Mouse (Mus musculus) G1E (cell line): ENCODE measurements at regions not wholly inside any gene's neighbourhood (a gene's known extent, or its start where the extent isn't known, plus 50 kb on each side); places are given as distances from the start of the nearest gene placed in this dataset.

Source experiments
- ATAC-seq: 2 replicates; pipeline ENCODE4 v1.8.0; 2016; ENCODE audit warnings: mild to moderate bottlenecking; ENCODE audit not compliant: insufficient number of reproducible peaks, poor library complexity, low FRiP score, severe bottlenecking; ENCODE audit errors: extremely low read depth
- DNase-seq: peaks from one replicate; pipeline ENCODE4 v3.0.0; 2012; ENCODE audit warnings: low spot score
- H3K27me3 ChIP-seq: 2 replicates; pipeline ENCODE4 v1.6.1; 2012; ENCODE audit warnings: mild to moderate bottlenecking, low read length, inconsistent platforms; ENCODE audit not compliant: insufficient read depth
- H3K36me3 ChIP-seq: replicated peaks from 2 replicates; pipeline ENCODE3; 2012; ENCODE audit warnings: mild to moderate bottlenecking, inconsistent platforms
- H3K4me1 ChIP-seq: 2 replicates; pipeline ENCODE4 v1.6.1; 2012; ENCODE audit warnings: low read depth, low read length, inconsistent platforms, mixed read lengths; ENCODE audit not compliant: insufficient read depth
- H3K4me3 ChIP-seq: 2 replicates; pipeline ENCODE4 v1.5.1; 2012; ENCODE audit warnings: low read depth, mild to moderate bottlenecking, inconsistent platforms, low read length, moderate library complexity, mixed read lengths
- H3K9me3 ChIP-seq: replicated peaks from 2 replicates; pipeline ENCODE4 v1.6.1; 2012; ENCODE audit warnings: inconsistent platforms
- CTCF ChIP-seq: IDR thresholded peaks from 2 replicates; pipeline ENCODE4 v1.5.1; 2012; ENCODE audit warnings: low read depth, low read length, inconsistent platforms, mixed read lengths
- GATA1 ChIP-seq: IDR thresholded peaks from 2 replicates; pipeline ENCODE4 v1.6.1; 2012; ENCODE audit warnings: borderline replicate concordance, low read length, inconsistent platforms, mixed read lengths
- GATA2 ChIP-seq: IDR thresholded peaks from 2 replicates; pipeline ENCODE4 v1.6.1; 2012; ENCODE audit warnings: low read depth, low read length, inconsistent platforms, borderline replicate concordance
- POLR2AphosphoS5 ChIP-seq: IDR thresholded peaks from 2 replicates; pipeline ENCODE4 v1.6.1; 2012; ENCODE audit warnings: low read depth, low read length, inconsistent platforms; ENCODE audit not compliant: insufficient replicate concordance
- TAL1 ChIP-seq: conservative IDR thresholded peaks from 2 replicates; pipeline ENCODE4 v1.6.1; 2012; ENCODE audit warnings: low read depth, low read length, inconsistent platforms, mixed read lengths

GRCm38 (mm10) chr13:97390449-97390930 is 149.6 kb downstream of the Enc1 start:
- TF ChIP-seq TAL1: no peak
- no peak for TF ChIP-seq CTCF
- TF ChIP-seq GATA2: no peak
- TF ChIP-seq POLR2AphosphoS5: no peak
- no peak for TF ChIP-seq GATA1

DNA sequence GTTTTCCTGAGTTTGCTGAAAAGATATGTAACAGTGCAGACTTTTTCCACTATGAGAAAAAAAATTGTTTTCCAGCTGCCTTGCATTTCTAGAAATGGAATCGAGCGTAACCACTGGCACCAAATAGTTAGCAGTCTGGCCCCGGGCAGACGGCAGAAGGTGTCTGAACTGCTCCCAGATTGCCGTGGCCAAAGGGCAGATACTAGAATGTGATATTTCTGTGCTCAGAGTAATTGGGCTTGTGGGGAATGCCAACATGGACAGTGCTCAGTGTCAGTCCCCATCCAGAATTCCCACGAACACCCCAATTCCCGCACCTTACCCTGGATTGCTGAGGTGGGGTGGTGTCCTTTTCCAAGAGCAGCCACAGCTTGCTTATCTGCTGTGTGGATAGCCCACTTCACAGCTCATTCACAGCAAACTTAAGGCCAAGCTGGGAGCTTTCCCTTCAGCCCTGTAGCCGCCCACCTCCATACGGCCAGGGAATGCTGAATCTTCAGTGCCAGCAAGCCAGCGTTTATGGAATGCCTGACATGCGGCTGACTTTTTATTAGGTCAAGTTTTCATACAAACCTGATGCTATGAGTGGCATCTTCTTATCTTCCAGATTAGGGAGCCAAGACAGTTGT is 148.1 kb downstream of the Enc1 start:
- ATAC-seq (no peak), DNase-seq (no peak)
- Histone ChIP-seq H3K27me3 (peaks cover 34% of the 10 kb centered on the region), H3K4me3 (no peak overlapping the region), H3K9me3 (no peaks in the 10 kb centered on the region), H3K4me1 (peaks cover 3% of the 10 kb centered on the region; the same call in 1 of the 2 replicates), H3K36me3 (no peaks in the 10 kb centered on the region)
- no peak for TF ChIP-seq GATA1
- TF ChIP-seq TAL1: no peak
- no peak for TF ChIP-seq GATA2
- no peak for TF ChIP-seq CTCF

More at GRCm38 (mm10) chr13:97390449-97390930, 149.6 kb downstream of the Enc1 start:
- ATAC-seq (no peak), DNase-seq (no peak)
- peaks cover 37% of the 10 kb centered on the region for H3K27me3 ChIP-seq
- peaks cover 2% of the 10 kb centered on the region; the same call in 1 of the 2 replicates for H3K4me1 ChIP-seq
- H3K36me3 ChIP-seq: no peaks in the 10 kb centered on the region
- no peak overlapping the region for H3K4me3 ChIP-seq
- H3K9me3 ChIP-seq: no peaks in the 10 kb centered on the region

- Histone ChIP-seq H3K36me3 (no peaks in the 10 kb centered on the region), H3K27me3 (peaks cover 29% of the 10 kb centered on the region), H3K4me3 (no peak overlapping the region), H3K4me1 (peaks cover 3% of the 10 kb centered on the region; the same call in 1 of the 2 replicates), H3K9me3 (no peaks in the 10 kb centered on the region)
- no peak for DNase-seq
- ATAC-seq: no peak
- no peak for TF ChIP-seq POLR2AphosphoS5
- no peak for TF ChIP-seq GATA2
- TF ChIP-seq CTCF: no peak
- no peak for TF ChIP-seq GATA1
- no peak for TF ChIP-seq TAL1
Measured at GRCm38 (mm10) chr13:97386511-97386910, 145.6 kb downstream of the Enc1 start.

GRCm38 (mm10) chr13:97385531-97385930 is 144.6 kb downstream of the Enc1 start:
- ATAC-seq (no peak), DNase-seq (no peak)
- Histone ChIP-seq H3K9me3 (no peaks in the 10 kb centered on the region), H3K4me3 (no peak overlapping the region), H3K27me3 (peaks cover 32% of the 10 kb centered on the region), H3K4me1 (peaks cover 3% of the 10 kb centered on the region; the same call in 1 of the 2 replicates), H3K36me3 (no peaks in the 10 kb centered on the region)
- TF ChIP-seq POLR2AphosphoS5: no peak

DNA sequence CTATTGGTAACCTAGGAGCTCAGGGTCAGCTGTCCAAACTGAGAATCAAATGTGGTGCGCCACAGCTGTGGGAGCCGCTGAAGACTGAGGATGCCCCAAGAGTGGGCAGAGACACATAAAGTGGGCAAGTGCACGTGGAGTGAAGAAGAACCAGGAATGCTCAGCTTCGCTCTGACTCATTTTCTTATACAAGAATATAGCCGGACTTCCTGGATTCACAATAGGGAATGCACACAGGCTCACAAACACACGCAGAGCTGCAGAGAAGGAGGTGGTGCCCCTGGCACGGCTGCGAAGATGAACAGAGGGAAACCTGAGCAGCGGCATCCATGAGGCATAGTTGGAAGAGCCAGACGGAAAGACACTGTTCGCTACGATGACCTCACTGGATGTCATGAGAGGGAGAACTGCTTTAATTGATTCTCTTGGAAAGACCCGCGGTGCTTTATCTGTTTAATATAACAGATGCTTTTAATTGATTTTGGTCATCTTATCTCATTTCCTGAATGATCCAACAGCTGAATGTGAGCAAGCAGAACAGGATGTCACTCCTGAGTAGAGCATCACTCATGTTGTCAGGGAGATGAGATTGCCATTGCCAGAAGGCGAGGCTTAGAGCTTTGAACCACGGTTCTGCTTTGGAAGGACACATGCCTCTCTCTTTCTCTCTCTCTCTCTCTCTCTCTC is 143.3 kb downstream of the Enc1 start:
- Histone ChIP-seq H3K36me3 (no peaks in the 10 kb centered on the region), H3K27me3 (peaks cover 31% of the 10 kb centered on the region), H3K4me3 (no peak overlapping the region), H3K4me1 (peaks cover 3% of the 10 kb centered on the region; the same call in 1 of the 2 replicates), H3K9me3 (no peaks in the 10 kb centered on the region)
- DNase-seq: no peak
- ATAC-seq: no peak
- TF ChIP-seq POLR2AphosphoS5 (no peak), GATA1 (no peak), TAL1 (no peak), CTCF (no peak), GATA2 (no peak)

DNA sequence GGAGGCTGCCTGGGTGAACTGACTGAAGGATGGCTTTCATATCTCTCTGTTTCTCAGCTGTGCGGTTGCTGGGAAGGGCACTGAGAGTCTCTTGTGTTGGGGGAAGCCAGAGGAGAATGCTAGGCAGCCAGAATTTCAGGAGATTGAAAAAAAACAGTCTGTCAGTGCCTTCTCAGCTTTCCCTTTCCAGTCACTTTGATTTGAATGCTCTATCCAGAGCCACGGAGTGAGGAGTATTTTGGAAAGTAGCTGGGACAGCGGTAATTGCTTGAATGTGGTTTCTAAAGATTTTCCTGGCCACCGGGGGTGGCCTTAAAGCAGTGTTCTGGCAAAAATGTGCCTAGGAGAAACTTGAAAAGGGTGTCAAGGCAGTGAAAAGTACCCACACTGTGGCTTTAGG is 142.4 kb downstream of the Enc1 start:
- no peaks in the 10 kb centered on the region for H3K36me3 ChIP-seq
- H3K4me3 ChIP-seq: no peak overlapping the region
- H3K4me1 ChIP-seq: peaks cover 3% of the 10 kb centered on the region; the same call in 1 of the 2 replicates
- ATAC-seq (no peak), DNase-seq (no peak)
- TF ChIP-seq CTCF (no peak), GATA2 (no peak), GATA1 (no peak), POLR2AphosphoS5 (no peak), TAL1 (no peak)
- no peaks in the 10 kb centered on the region for H3K9me3 ChIP-seq
- H3K27me3 ChIP-seq: peaks cover 24% of the 10 kb centered on the region

GRCm38 (mm10) chr13:97380366-97380765 is 139.5 kb downstream of the Enc1 start:
- Histone ChIP-seq H3K4me3 (no peak overlapping the region), H3K4me1 (no peaks in the 10 kb centered on the region), H3K27me3 (peaks cover 12% of the 10 kb centered on the region), H3K36me3 (no peaks in the 10 kb centered on the region), H3K9me3 (no peaks in the 10 kb centered on the region)
- ATAC-seq (no peak), DNase-seq (no peak)
- no peak for TF ChIP-seq POLR2AphosphoS5
- TF ChIP-seq GATA1: no peak
- TF ChIP-seq CTCF: no peak
- no peak for TF ChIP-seq TAL1
- no peak for TF ChIP-seq GATA2
